Mouse (Mus musculus): ENCODE results near the gene Nfe2. TPM values are rescaled to one million over a fixed set of nuclear protein-coding genes. Genes with fewer than 3 reads are reported as not detected.
"Not testable (repeated sequence)": the region's sequence is repeated elsewhere in the genome, so short reads cannot be mapped to it uniquely, and the experiment has no call there.

Gene Nfe2
- total RNA-seq, 2 experiments from 2014 or later = 370 to 436 TPM

DNA sequence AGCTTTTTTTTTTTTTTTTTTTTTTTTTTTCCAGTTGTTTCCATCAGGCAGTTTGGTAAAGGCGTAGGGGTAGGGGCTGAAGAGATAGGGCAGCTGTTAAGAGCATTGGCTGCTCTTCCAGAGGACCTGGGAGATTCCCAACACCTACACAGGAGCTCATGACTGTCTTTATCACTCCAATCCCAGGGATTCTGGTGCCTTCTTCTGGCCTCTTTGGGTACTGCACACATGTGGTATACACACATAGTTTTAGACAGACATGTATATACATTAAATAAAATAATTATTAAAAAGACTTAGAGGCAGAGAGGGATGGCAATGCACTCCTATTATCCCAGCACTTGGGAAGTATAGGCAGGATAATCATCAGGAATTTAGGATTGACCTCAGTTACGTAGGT lies 35.2 kb upstream of the Nfe2 start:
- ATAC-seq (replicated peaks; ENCODE audit: low FRiP score, poor library complexity, severe bottlenecking) = no peak

DNA sequence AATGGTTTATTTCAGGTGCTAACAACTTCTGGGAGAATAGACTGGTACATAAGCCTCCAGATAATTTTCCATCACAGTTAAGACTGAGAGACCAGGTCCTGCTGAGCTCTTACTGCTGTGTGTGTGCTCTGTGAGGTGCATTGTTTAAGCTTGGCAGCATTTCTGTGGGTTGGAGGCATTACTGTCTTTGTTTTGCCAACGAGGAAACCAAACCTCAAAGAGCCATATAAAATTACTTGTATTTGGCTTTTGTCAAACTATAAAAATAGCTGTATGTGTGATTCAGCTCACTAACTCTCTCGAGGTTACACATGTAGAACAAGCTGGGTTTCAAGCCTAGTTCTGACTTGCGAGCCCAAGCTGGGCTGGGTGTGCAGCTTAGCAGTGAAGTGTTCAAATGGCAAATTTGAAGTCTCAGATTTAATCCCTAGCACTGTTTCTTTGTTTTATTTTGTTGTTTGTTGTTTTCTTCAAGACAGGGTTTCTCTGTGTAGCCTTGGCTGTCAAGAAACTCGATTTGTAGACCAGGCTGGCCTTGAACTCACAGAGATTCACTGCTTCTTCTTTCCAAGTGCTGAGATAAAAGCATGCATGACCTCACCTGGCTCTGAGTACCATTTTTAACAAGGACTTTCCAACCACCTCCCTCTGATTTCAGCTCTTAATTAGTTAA lies 34.6 kb upstream of the Nfe2 start:
- ATAC-seq (replicated peaks; ENCODE audit: low FRiP score, poor library complexity, severe bottlenecking) = no peak

DNA sequence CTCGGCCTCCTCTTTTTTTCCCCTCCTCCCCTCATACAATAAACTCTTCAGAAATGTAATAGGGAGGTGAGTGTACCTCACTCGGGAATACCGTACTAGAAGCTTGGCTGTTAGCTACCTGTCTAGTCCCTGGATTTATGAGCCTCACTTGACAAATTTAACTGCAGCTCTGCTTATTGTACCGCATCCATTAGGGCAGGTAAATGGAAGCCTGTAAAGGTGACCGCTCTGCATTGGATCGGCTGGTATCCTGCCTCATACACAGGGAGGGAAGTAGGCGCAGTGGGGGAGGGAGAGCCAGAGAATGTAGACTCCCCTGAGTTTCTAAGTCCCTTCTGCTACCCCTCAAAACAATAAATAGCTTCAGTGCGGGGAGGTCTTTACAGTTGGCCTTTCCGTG lies 32.6 kb upstream of the Nfe2 start:
- ATAC-seq (replicated peaks; ENCODE audit: low FRiP score, poor library complexity, severe bottlenecking) = no peak

DNA sequence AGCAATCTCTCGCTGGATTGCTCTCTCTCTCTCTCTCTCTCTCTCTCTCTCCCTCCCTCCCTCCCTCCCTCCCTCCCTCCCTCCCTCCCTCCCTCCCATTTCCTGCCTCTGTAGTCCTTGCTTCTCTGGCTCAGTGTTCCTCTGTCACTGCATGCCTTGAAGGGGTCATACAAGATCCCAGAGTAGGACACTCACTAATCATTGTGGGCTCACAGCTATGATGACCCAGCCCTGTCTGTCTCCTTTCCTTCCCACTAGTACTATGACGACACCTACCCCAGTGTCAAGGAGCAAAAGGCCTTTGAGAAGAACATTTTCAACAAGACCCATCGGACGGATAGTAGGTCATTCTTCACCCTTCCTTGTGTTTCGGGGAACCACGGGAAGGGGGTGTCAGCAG lies 32.2 kb upstream of the Nfe2 start:
- no peak for ATAC-seq (replicated peaks; ENCODE audit: low FRiP score, poor library complexity, severe bottlenecking)

DNA sequence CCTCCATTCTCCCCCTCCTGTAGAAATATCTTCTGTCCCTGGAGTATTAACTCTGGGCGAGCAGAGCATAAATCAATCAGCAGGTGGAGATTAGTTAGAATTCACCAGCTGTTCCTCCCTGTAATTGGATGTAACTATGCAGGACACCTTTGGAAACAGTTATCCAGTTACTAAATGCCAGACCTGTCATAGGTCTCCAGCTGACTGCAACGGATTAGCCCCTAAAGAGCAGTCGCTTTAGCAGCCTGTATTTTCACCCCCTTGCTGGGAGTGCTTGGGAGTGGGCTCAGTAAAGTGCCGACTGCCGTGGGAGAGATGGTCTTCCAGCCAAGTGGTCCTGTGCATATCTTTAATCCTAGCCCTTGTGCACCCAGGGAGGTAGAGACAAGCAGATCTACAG lies 31.4 kb upstream of the Nfe2 start:
- no peak for ATAC-seq (replicated peaks; ENCODE audit: low FRiP score, poor library complexity, severe bottlenecking)

DNA sequence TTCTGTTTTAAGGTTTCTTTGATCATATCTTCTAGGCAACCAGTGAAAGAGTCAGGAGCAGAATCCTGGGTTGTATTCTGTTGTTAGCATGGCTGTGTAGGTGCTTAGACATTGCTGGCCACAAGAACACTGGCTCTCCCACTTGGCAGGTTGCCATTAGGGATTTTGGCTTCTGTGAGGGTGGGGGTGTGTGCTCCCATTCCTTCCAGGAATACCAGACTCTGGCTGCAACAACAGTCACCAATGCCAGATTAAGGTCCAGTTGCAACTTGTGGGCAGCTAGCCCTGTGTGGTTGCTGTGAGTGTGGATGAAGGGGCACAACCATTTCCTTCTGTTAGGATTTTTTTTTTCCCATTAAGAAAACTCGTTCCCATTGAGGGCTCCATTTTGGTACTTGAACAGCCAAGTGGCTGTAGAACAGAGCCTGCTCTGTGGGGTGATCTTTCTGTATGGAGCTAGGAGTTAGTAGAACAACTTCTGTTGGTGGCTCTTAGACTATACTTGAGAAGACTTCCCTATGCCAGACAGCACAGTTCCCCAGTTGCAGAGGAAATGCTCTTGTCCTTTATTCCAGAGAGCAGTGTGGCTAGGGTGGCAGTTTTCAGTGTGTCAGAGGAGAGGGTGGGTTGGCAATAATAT lies 27.7 kb upstream of the Nfe2 start:
- no peak for ATAC-seq (replicated peaks; ENCODE audit: low FRiP score, poor library complexity, severe bottlenecking)

DNA sequence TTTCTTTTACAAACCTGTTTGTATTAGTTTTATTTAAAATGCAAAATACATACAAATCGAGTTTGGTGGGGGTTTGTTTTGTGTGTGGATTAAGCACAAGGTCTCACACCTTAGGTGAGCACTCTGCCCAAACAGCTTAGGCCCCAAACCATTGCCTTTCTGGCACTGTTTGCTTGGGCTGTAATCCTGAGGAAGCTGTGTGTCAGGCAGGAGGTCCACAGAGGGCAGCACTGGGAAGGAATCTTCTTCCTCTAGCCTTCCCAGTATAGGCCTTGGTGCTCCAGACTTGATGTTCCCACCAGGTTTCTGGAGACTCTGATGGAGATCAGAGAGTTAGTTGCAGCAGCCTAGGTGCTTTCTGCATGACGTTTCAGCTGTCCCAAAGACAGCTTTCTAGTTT lies 26.4 kb upstream of the Nfe2 start:
- ATAC-seq (replicated peaks; ENCODE audit: low FRiP score, poor library complexity, severe bottlenecking) = no peak

DNA sequence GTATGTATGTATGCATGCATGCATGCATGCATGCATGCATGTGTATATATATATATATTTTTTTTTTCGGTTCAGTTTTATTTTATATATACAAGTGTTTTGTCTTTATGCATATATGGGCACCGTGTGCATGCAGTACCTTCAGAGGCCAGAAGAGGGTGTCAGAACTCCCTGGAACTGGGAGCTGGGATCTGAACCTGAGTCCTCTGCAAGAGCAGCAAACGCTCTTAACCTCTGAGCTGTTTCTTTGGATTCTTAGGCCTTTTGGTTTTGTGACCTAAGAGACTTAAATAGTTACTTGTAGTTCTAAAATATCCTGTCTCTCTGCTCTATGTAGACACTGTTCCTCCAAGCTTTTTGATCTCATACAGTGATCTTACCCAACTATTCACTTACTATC lies 25.9 kb upstream of the Nfe2 start:
- no peak for ATAC-seq (replicated peaks; ENCODE audit: low FRiP score, poor library complexity, severe bottlenecking)

DNA sequence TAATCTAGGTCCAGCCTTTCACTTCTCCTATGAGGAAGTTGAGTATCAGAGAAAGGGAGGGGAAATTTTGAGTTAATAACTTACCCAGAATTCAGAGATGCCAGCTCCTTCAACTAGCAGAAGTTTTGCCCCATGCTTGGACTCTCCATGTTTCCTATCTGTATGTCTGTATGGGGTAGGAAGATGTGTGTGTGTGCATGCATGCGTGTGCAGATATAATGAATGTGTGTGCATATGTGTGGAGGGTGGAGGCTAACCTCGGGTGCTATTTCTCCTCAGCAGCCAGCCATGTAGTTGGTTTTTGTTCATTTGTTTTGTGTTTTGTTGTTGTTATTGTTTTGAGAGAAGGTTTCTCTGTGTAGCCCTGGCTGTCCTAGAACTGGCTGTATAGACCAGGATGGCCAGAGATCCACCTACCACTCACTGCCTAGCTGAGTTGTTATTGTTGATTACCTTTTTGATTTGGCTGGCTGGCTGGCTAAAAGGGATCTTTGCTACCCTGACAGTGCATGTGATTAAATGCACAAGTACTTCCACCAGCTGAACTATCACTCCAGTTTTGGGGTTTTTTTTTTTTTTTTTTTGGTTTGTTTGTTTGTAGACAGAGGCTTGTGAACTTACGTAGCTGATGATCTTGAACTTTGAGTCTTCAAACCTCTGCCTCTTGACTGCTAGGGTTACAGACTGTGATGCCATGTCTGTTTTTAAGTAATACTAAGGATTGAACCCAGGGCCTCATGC lies 23.4 kb upstream of the Nfe2 start:
- no peak for ATAC-seq (replicated peaks; ENCODE audit: low FRiP score, poor library complexity, severe bottlenecking)

DNA sequence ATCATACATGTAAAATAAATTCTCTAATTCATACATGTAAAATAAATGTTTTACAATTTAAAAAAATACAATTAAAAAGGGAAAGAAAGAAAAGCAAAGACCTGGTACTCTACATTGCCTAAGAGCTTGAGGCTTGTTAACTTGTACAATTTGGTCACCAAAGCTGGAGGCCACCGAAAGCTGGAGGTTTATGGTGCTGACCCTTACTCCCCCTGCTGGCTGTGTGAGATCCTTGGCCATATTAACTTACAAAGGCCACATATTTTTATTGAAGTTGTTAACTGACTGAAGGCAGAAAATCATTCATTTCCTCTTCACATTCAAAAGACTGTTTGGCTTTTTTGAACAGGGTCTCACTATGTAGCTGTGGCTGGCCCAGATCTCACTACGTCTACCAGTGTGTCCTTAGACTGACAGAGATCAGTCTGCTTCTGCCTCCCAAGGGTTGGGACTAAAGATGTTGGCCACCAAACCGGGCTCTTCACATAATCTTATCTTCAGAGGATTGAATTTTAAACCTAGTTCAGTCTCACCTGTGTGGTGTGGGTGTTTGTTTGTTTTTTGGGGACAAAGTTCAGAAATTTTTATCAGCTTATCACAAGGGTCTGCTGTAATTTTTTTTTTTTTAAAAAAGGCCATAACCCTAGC lies 22.7 kb upstream of the Nfe2 start:
- ATAC-seq (replicated peaks; ENCODE audit: low FRiP score, poor library complexity, severe bottlenecking) = peak; percentile 84

DNA sequence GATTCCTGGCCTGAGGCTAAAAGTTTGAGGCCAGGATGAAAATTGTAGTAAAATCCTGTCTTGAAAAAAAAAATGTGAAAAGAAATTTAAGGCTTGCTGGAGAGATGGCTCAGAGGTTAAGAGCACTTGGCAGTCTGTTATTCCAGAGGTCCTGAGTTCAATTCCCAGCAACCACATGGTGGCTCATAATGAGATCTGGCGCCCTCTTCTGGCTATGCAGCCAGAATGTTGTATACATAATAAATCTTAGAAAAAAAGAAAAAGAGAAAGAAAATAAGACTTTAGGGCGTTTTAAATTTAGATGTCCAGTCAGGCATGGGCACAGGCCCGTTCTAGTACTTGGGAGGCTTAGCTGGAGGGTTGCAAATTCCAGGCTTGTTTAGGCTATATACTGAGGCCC lies 21.5 kb upstream of the Nfe2 start:
- peak; percentile 69 for ATAC-seq (replicated peaks; ENCODE audit: low FRiP score, poor library complexity, severe bottlenecking)

DNA sequence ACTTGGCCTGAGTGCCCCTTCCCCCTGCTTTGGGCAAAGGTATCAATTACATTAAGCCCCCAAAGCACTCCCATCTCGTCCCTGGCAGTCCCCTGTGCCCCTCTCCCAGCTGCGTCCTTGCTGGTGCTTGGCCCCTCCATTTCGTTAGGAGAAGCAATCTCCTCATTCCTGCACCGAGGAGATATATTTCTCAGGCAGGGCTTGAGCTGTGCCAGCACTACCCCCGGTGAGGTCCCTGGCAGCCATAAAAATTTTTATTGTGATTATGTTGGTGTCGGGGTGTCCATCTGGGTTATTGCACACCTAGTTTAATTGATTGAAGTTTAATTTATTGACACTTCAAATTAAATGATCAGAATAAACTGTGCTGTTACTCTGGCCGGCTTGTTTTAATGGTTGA lies 19.7 kb upstream of the Nfe2 start:
- ATAC-seq (replicated peaks; ENCODE audit: low FRiP score, poor library complexity, severe bottlenecking) = no peak

DNA sequence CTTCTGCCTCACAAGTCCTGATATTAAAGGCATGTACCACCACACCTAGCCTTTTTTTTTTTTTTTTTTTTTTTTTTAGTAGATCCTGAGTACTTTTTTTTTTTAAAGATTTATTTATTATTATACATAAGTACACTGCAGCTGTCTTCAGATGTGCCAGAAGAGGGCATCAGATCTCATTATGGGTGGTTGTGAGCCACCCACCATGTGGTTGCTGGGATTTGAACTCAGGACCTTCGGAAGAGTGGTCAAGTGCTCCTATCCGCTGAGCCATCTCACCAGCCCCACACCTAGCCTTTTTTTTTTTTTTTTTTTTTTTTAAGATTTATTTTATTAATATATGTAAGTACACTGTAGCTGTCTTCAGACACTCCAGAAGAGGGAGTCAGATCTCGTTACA lies 17.7 kb upstream of the Nfe2 start:
- ATAC-seq (replicated peaks; ENCODE audit: low FRiP score, poor library complexity, severe bottlenecking) = not testable (repeated sequence)

DNA sequence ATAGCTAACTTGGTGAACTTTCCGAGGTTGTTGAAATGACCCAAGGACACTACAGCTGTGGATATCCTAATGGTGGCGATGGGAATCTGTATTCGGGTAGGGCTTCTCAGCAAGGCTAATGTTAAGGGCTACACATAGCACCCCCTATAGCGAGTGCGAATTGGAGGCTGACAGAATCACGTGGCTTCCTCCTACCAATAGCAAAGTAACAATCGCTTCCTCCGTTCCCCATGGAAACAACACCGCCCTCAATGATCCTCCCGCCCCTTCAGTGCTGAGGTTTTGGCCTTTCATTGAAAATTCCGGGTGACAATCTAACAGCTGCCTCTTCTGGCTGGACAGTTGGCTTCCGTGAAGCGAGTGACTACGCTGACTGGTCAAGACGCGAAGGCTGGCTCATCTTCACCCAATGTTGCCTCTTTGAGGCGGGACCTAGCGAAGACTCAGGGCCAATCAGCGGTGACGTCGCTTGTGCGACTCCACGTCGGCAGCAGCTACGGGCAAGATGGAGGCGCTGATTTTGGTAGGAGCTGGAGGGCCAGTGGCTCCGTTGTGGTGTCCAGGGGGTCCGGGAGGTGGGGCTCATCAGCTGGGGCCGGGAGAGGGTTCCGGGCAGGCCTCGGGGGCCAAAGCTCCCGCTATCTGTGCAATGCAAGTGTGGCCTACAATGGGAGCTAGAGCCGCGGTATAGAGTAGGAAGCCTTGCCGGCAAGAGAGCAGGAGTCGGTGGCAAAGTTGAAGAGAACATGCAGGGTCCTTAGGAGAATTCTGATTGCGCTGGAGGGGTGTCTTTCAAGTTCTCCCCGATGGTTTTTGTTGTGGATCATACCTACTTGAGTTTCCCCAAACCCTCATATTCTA lies 14.4 kb upstream of the Nfe2 start, which contains the start of gene Copz1:
Copz1 (plus strand) TSS at position 296 of the 861 bp plus-strand sequence.
- peak; percentile 98 for ATAC-seq (replicated peaks; ENCODE audit: low FRiP score, poor library complexity, severe bottlenecking)

DNA sequence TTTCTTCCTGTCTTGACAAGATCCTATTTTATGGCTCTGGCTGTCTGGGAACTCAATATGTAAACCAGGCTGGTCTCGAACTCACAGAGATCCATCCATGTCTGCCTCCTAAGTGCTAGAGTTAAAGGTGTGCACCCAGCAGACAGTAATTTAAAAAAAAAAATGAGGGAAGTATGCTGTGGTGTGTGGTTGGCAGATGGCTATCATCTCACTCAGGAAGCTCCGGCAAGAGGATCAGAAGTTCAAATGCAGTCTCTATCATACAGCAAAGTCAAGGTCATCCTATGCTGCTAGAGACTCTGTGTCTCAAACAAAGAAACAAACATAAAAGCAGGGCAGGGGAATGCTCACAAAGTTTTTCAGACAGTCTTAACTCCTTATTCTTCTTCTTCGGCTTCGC lies 10.7 kb upstream of the Nfe2 start:
- no peak for ATAC-seq (replicated peaks; ENCODE audit: low FRiP score, poor library complexity, severe bottlenecking)

DNA sequence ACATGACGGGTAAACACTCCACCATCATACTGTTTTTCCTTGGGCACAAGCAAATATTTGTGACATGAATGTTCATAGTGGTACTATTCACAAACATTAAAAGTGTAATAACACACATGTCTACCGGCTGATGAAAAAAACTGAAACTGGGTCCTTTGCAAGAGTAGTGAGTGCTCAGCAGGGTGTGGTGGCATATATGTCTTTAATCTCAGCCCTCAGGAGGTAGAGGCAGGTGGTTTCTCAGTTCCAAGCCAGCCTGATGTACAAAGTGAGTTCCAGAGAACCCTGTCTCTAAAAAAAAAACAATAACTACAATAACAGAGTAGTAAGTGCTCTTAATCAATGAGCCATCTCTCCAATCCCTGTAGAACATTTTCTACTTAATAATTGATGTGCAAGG lies 6.6 kb upstream of the Nfe2 start:
- 0 out of 2 replicates have a peak, but pooled peaks have one; percentile 44 for ATAC-seq (replicated peaks; ENCODE audit: low FRiP score, poor library complexity, severe bottlenecking)

DNA sequence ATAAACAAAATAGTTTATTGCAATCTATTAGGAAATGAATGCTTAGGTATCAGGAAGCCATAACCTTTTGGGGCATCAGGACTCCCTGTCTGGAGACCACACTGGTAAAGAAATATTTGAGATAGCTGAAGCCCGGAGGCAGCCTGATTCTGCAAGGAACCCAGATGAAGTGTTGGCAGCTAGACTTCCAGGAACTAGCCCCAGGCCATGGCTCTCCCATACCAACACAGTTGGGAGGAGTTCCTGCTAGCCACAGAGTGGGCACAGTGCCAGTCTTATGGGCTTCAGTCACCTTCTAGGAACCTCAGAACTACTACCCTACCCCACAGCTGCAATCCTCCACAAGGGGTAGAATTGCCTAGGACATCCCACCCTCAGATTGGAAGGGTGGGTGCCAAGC lies 1.8 kb upstream of the Nfe2 start:
- 0 out of 2 replicates have a peak, but pooled peaks have one; percentile 39 for ATAC-seq (replicated peaks; ENCODE audit: low FRiP score, poor library complexity, severe bottlenecking)

DNA sequence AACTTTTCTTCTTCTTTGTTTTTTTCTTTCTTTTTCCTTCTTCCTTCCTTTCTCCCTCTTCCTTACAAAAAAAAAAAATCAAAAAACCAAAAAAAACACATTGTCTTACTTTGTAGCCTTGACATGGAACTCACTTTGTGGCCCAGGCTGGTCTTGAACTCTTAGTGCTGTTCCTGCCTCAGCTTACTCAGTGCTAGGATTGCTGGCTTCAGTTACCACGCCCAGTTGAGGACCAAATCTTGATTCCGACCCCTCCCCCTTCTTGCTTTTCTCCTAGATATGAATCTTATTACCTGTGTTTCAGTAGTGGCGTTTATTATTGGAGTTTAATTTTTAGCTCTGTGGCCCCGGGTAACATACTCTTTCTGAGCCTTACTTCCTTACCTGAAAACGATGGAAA lies 959 bp upstream of the Nfe2 start:
- ATAC-seq (replicated peaks; ENCODE audit: low FRiP score, poor library complexity, severe bottlenecking) = no peak

DNA sequence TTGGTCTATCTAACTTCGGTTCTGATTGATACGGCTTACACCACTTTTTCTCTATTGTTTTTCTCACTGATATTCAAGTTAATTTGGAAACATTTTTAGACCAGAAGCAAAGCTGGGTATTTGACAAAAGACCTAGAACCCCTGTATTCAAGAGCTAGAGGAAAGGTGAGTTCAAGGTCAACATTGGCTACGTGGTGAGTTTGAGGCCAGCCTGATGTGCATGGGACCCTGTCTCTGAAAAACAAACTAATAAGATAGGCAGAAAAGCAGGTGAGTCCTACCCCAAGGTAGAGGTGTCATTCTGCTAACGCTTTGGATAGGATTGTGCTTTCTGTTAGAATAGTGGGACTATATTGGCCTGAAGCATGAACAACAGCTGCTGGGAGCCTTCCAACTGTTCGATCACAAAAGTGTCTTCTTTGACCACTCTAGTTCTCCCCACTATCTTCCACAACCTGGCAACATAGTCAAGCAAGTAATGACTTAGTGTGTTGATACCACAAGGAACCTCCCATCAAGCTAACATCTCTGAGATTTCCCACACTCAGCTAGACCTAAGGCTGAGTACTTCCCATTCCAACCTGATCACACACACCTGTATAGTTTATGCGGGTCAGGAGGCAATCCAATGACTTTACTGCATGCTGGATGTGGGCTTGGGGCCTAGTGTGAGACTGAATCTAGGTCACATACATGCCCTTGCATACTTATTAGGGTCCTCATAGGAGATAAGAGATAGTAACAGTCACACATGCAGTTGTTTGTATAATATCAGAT lies 1.8 kb downstream of the Nfe2 start:
- no peak for ATAC-seq (replicated peaks; ENCODE audit: low FRiP score, poor library complexity, severe bottlenecking)

Measured in erythroid progenitor cell, adult 5-6 weeks (primary cell).